Mouse (Mus musculus): ENCODE results near the gene Ankmy2.
A peak's percentile ranks its signal among the peaks of the same experiment; 100 is the strongest.

The Ankmy2 gene

GRCm38 (mm10) chr12:36140401-36140800 lies 16.5 kb upstream of the Ankmy2 start:
- no peak for DNase-seq (ENCODE audit: low read depth, low spot score)
- no peaks in the 10 kb centered on the region for H3K27me3 ChIP-seq (ENCODE audit: control insufficient read depth, insufficient read depth, low read length, poor library complexity, severe bottlenecking)
- H3K36me3 ChIP-seq (ENCODE audit: control insufficient read depth, insufficient read depth, low read length, poor library complexity, severe bottlenecking), result no peaks in the 10 kb centered on the region

GRCm38 (mm10) chr12:36146230-36147011 lies 10.5 kb upstream of the Ankmy2 start:
- peak; percentile 18 for DNase-seq (ENCODE audit: low read depth, low spot score)
- H3K36me3 ChIP-seq (ENCODE audit: control insufficient read depth, insufficient read depth, low read length, poor library complexity, severe bottlenecking), result no peaks in the 10 kb centered on the region
- no peaks in the 10 kb centered on the region for H3K27me3 ChIP-seq (ENCODE audit: control insufficient read depth, insufficient read depth, low read length, poor library complexity, severe bottlenecking)

- H3K27me3 ChIP-seq (ENCODE audit: control insufficient read depth, insufficient read depth, low read length, poor library complexity, severe bottlenecking), result no peaks in the 10 kb centered on the region
- no peak for DNase-seq (ENCODE audit: low read depth, low spot score)
- no peaks in the 10 kb centered on the region for H3K36me3 ChIP-seq (ENCODE audit: control insufficient read depth, insufficient read depth, low read length, poor library complexity, severe bottlenecking)
Observed at GRCm38 (mm10) chr12:36150265-36150664, 6.6 kb upstream of the Ankmy2 start.

GRCm38 (mm10) chr12:36150737-36151136 lies 6.2 kb upstream of the Ankmy2 start:
- no peak for DNase-seq (ENCODE audit: low read depth, low spot score)
- Histone ChIP-seq H3K27me3 (ENCODE audit: control insufficient read depth, insufficient read depth, low read length, poor library complexity, severe bottlenecking) (no peaks in the 10 kb centered on the region), H3K36me3 (ENCODE audit: control insufficient read depth, insufficient read depth, low read length, poor library complexity, severe bottlenecking) (no peaks in the 10 kb centered on the region)

- peak; percentile 29 for DNase-seq (ENCODE audit: low read depth, low spot score)
- Histone ChIP-seq H3K27me3 (ENCODE audit: control insufficient read depth, insufficient read depth, low read length, poor library complexity, severe bottlenecking) (no peaks in the 10 kb centered on the region), H3K36me3 (ENCODE audit: control insufficient read depth, insufficient read depth, low read length, poor library complexity, severe bottlenecking) (no peaks in the 10 kb centered on the region)
Observed at GRCm38 (mm10) chr12:36155141-36155641, 1.7 kb upstream of the Ankmy2 start.

- H3K36me3 ChIP-seq (ENCODE audit: control insufficient read depth, insufficient read depth, low read length, poor library complexity, severe bottlenecking), result no peaks in the 10 kb centered on the region
- H3K27me3 ChIP-seq (ENCODE audit: control insufficient read depth, insufficient read depth, low read length, poor library complexity, severe bottlenecking), result no peaks in the 10 kb centered on the region
- no peak for DNase-seq (ENCODE audit: low read depth, low spot score)
Observed at GRCm38 (mm10) chr12:36156101-36156636, 745 bp upstream of the Ankmy2 start.

GRCm38 (mm10) chr12:36157304-36157637 lies 357 bp downstream of the Ankmy2 start:
- DNase-seq (ENCODE audit: low read depth, low spot score), result no peak
- Histone ChIP-seq H3K36me3 (ENCODE audit: control insufficient read depth, insufficient read depth, low read length, poor library complexity, severe bottlenecking) (no peaks in the 10 kb centered on the region), H3K27me3 (ENCODE audit: control insufficient read depth, insufficient read depth, low read length, poor library complexity, severe bottlenecking) (no peaks in the 10 kb centered on the region)

GRCm38 (mm10) chr12:36157638-36158308 lies 859 bp downstream of the Ankmy2 start, which contains the start of gene Bzw2:
TSS of gene Bzw2 (minus strand) at chr12:36158080.
- Histone ChIP-seq H3K27me3 (ENCODE audit: control insufficient read depth, insufficient read depth, low read length, poor library complexity, severe bottlenecking) (no peaks in the 10 kb centered on the region), H3K36me3 (ENCODE audit: control insufficient read depth, insufficient read depth, low read length, poor library complexity, severe bottlenecking) (no peaks in the 10 kb centered on the region; the same call in 1 of the 2 replicates)
- peak; percentile 71 for DNase-seq (ENCODE audit: low read depth, low spot score)

- no peaks in the 10 kb centered on the region for H3K27me3 ChIP-seq (ENCODE audit: control insufficient read depth, insufficient read depth, low read length, poor library complexity, severe bottlenecking)
- no peak for DNase-seq (ENCODE audit: low read depth, low spot score)
Observed at GRCm38 (mm10) chr12:36164126-36164791, 7.3 kb downstream of the Ankmy2 start.

GRCm38 (mm10) chr12:36165299-36165698 lies 8.4 kb downstream of the Ankmy2 start:
- no peaks in the 10 kb centered on the region; the same call in 1 of the 2 replicates for H3K36me3 ChIP-seq (ENCODE audit: control insufficient read depth, insufficient read depth, low read length, poor library complexity, severe bottlenecking)

More at GRCm38 (mm10) chr12:36164126-36164791, 7.3 kb downstream of the Ankmy2 start:
- H3K36me3 ChIP-seq (ENCODE audit: control insufficient read depth, insufficient read depth, low read length, poor library complexity, severe bottlenecking), result no peaks in the 10 kb centered on the region; the same call in 1 of the 2 replicates

GRCm38 (mm10) chr12:36177227-36177626 lies 20.3 kb downstream of the Ankmy2 start:
- DNase-seq (ENCODE audit: low read depth, low spot score), result no peak
- H3K27me3 ChIP-seq (ENCODE audit: control insufficient read depth, insufficient read depth, low read length, poor library complexity, severe bottlenecking), result no peaks in the 10 kb centered on the region
- 0 out of 2 replicates have a peak, but pooled peaks cover 3% of the 10 kb centered on the region for H3K36me3 ChIP-seq (ENCODE audit: control insufficient read depth, insufficient read depth, low read length, poor library complexity, severe bottlenecking)

More at GRCm38 (mm10) chr12:36165299-36165698, 8.4 kb downstream of the Ankmy2 start:
- H3K27me3 ChIP-seq (ENCODE audit: control insufficient read depth, insufficient read depth, low read length, poor library complexity, severe bottlenecking), result no peaks in the 10 kb centered on the region
- DNase-seq (ENCODE audit: low read depth, low spot score), result no peak

- no peak for DNase-seq (ENCODE audit: low read depth, low spot score)
- Histone ChIP-seq H3K27me3 (ENCODE audit: control insufficient read depth, insufficient read depth, low read length, poor library complexity, severe bottlenecking) (no peaks in the 10 kb centered on the region), H3K36me3 (ENCODE audit: control insufficient read depth, insufficient read depth, low read length, poor library complexity, severe bottlenecking) (0 out of 2 replicates have a peak, but pooled peaks cover 3% of the 10 kb centered on the region)
Observed at GRCm38 (mm10) chr12:36182570-36182969, 25.7 kb downstream of the Ankmy2 start.

GRCm38 (mm10) chr12:36187081-36187480 lies 30.2 kb downstream of the Ankmy2 start:
- Histone ChIP-seq H3K27me3 (ENCODE audit: control insufficient read depth, insufficient read depth, low read length, poor library complexity, severe bottlenecking) (no peaks in the 10 kb centered on the region), H3K36me3 (ENCODE audit: control insufficient read depth, insufficient read depth, low read length, poor library complexity, severe bottlenecking) (0 out of 2 replicates have a peak, but pooled peaks cover 1% of the 10 kb centered on the region)
- no peak for DNase-seq (ENCODE audit: low read depth, low spot score)

GRCm38 (mm10) chr12:36189610-36190009 lies 32.7 kb downstream of the Ankmy2 start:
- Histone ChIP-seq H3K36me3 (ENCODE audit: control insufficient read depth, insufficient read depth, low read length, poor library complexity, severe bottlenecking) (peaks cover 1% of the 10 kb centered on the region; the same call in 1 of the 2 replicates), H3K27me3 (ENCODE audit: control insufficient read depth, insufficient read depth, low read length, poor library complexity, severe bottlenecking) (no peaks in the 10 kb centered on the region)
- no peak for DNase-seq (ENCODE audit: low read depth, low spot score)
